In genomic region chr11:63507387-63507786, GRCm38 (mm10) we compare ENCODE assay signal across 21 mouse cellular contexts.
"Had no signal": no experiment of that assay in that cellular context is flagged by ENCODE, and none has a peak within 500 bp of the region (broad histone marks: within the 10 kb centered on the region; RNA-seq: fewer than 3 reads in every experiment).

No protein-coding gene starts in this region.

- DNase-seq: gastrocnemius, postnatal 14 days; gastrocnemius, postnatal 36 days; heart, adult 18-20 months; heart, postnatal 10 days; kidney, adult 11 months; kidney, adult 2 months; kidney, adult 9 months; kidney, postnatal 14 days; kidney, postnatal 36 days; layer of hippocampus, adult 9-11 months; layer of hippocampus, postnatal 36 days; left cerebral cortex, postnatal 4 days had no signal

- H3K4me1 ChIP-seq: hindbrain, embryonic 13.5 days; hindbrain, embryonic 15.5 days; kidney, embryonic 15.5 days; limb, embryonic 13.5 days; liver, embryonic 12.5 days had no signal

- H3K27ac ChIP-seq: hindbrain, embryonic 13.5 days; hindbrain, embryonic 15.5 days; hindbrain, postnatal 0 days; kidney, embryonic 15.5 days; kidney, postnatal 0 days; limb, embryonic 13.5 days; limb, embryonic 15.5 days; liver, embryonic 12.5 days had no signal

- H3K4me3 ChIP-seq: heart, embryonic 12.5 days; hindbrain, embryonic 13.5 days; hindbrain, embryonic 15.5 days; kidney, embryonic 15.5 days; limb, embryonic 13.5 days; limb, embryonic 15.5 days; liver, embryonic 12.5 days had no signal

- H3K9me3 ChIP-seq: heart, embryonic 12.5 days; hindbrain, embryonic 13.5 days; hindbrain, embryonic 15.5 days; kidney, embryonic 15.5 days; limb, embryonic 13.5 days; limb, embryonic 15.5 days; liver, embryonic 12.5 days had no signal

- H3K27me3 ChIP-seq: heart, embryonic 12.5 days; hindbrain, embryonic 13.5 days; hindbrain, embryonic 15.5 days; kidney, embryonic 15.5 days; limb, embryonic 13.5 days; limb, embryonic 15.5 days; liver, embryonic 12.5 days had no signal

- H3K36me3 ChIP-seq: heart, embryonic 12.5 days; hindbrain, embryonic 13.5 days; hindbrain, embryonic 15.5 days; kidney, embryonic 15.5 days; limb, embryonic 13.5 days; limb, embryonic 15.5 days; liver, embryonic 12.5 days had no signal
